Mouse (Mus musculus) layer of hippocampus, adult 11-12 months (tissue): ENCODE results near the gene Jmjd1c.
A peak's percentile ranks its signal among the peaks of the same experiment; 100 is the strongest.

Experiments
- DNase-seq: peaks from one replicate; pipeline ENCODE4 v3.0.0; 2022; ENCODE audit warnings: low spot score

The Jmjd1c gene

GRCm38 (mm10) chr10:67095798-67096620 lies at the start of gene Jmjd1c:
Jmjd1c (plus strand) TSS chr10:67096125.
- peak; percentile 83 for DNase-seq

DNA sequence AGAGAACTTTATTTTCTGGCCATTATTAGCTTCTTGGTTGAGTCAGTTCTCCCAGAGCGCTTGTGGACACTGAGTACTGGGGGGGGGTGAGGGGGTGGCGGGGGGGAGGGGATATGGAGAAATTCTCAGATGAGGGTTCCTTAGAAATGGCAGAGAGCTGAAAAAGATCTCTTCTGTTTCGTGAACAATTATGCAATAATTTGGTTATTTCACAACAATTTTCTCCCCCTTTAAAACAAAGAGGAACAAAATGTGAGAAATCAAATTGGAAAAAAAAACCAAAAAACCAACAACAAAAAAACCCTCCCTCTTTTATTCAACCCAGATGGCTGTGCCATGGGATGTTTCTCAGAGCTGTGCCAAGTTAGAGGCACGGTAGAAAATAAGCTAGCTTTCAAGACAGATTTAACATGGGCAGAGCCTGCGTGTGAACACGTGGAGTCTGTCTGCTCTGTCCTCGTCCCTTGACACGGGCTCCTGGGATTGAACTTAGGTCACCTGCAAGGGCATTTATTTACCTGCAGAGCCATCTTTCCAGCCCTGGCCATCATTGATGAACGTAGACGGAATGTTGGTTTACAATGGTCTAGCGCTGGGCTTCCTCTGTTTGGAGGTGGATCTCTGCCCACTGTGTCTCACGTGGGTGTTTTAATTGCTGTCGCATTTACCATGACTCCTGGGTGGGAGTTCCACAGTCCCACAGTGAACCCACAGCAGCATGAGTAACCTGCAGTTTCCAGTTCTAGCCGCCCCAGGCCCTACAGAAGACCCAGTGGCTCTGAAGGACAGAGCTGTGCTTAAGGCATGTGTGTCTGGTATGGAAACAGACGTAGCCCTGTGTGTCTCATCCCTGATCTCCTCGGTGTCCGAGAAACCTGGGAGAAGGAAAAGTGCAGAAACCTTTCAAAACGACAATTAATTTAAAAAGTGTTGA lies 47.9 kb upstream of the Jmjd1c start:
- DNase-seq: peak; percentile 42

GRCm38 (mm10) chr10:67048871-67049615 lies 46.9 kb upstream of the Jmjd1c start:
- DNase-seq: no peak

DNA sequence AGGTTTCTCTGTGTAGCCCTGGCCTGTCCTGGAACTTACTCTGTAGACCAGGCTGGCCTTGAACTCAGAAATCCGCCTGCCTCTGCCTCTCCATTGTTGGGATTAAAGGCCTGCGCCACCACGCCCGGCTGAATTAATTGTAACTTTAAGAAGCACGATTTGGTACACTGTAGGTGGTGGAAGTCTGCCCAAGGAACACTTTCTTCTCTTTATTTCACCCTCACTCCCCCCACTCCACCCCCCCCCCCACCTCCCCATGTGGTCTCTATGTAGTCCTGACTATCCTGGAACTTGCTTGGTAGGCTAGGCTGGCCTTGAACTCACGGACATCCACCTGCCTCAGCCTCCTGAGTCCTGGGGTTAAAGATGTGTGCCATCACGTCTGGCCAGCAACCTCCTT lies 46.3 kb upstream of the Jmjd1c start:
- no peak for DNase-seq

DNA sequence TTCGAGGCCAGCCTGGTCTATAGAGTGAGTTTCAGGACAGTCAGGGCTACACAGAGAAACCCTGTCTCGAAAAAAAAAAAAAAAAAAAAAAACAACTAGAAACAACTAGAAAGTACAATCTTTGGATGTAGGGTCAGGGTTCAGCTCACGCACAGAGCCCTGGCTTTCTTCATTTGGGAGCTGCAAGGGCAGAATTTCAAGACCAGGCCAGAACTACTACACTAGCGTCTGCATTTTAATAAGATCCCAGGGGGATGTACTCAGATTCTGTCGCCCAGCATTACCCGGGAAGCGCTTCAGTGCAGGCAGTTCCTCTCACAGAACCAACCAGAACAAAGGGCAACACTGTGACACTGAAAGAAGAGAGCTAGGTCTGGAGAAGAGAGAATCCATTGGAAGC lies 45.2 kb upstream of the Jmjd1c start:
- no peak for DNase-seq

- DNase-seq: no peak
Observed at GRCm38 (mm10) chr10:67051466-67051865, 44.5 kb upstream of the Jmjd1c start.

- no peak for DNase-seq
Observed at GRCm38 (mm10) chr10:67052429-67052828, 43.5 kb upstream of the Jmjd1c start.

DNA sequence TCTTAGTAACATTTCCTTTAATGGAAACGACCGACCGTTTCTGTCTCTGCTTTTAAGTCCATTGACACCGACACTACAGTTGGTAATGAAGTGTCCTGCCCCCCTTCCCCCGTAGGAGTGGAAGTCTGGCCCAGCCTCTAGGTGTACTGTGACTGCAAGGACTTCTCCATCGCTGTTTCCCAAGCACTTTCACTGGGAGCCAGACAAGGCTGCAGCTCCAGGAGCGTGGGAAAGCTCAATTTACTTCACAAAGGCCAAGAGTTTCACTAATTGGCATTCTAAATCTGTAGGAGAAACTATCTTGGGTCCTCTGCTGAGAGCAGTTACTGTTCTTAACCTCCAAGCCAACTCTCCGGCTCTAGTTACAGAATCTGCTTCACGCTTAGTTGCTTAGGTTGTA lies 42.5 kb upstream of the Jmjd1c start:
- DNase-seq: no peak

GRCm38 (mm10) chr10:67055867-67056856 lies 39.8 kb upstream of the Jmjd1c start:
- no peak for DNase-seq

DNA sequence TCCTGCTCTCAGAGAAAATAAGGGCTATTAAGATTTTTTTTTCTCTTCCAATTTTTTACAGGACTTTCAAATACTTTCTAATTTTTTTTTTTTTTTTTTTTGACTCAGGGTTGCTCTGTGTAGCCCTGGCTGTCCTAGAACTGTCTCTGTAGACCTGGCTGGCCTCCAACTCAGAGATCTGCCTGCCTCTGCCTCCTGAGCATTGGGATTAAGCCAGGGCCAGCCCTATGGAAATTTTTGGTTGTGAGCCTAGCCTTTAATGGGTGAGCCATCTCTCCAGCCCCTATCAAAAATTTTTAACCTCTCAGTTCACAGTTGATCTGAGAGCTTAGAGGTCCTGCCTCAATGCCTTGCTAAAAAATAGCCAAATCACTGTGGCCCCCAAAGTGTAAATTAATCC lies 38.7 kb upstream of the Jmjd1c start:
- DNase-seq: no peak

- no peak for DNase-seq
Observed at GRCm38 (mm10) chr10:67057696-67058095, 38.2 kb upstream of the Jmjd1c start.

DNA sequence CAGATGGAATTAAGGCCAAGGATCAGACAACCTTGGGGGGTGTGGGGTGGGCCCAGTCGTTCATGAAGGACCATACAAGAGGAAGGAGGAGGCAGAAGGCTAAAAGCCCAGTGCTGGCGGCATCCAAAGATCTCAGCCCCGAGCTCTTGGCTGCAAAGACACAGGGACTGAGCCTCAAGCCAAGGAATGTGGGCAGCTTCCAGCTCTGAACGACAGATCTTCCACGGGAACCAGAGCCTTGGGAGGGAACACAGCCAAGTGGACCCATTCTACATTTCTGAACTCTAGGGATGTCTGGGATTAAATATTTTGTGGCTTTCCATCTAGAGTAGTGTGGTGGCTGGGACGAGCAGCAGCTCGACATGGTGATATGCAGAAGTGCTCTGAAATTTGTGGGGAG lies 37.6 kb upstream of the Jmjd1c start:
- no peak for DNase-seq

DNA sequence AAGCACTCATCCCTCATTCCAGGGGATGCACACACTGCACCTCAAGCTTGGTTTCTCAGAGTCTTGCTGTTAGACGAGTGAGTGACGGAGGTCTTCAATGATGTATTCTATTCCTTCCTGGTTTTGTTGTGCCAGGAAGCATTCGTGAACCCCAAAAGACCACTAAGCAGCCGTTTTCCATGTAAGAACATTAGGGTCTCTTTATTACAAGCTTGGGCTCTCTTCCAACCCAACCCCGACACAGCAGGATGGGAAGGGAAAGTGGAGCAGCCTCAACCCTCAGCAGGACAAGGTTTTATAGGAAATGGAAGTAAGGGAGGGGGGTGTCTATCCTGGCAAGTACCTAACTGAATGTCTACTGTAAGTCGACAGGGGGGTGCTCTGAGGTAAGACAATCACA lies 37.2 kb upstream of the Jmjd1c start:
- no peak for DNase-seq

- DNase-seq: peak; percentile 66
Observed at GRCm38 (mm10) chr10:67061367-67061801, 34.5 kb upstream of the Jmjd1c start.

DNA sequence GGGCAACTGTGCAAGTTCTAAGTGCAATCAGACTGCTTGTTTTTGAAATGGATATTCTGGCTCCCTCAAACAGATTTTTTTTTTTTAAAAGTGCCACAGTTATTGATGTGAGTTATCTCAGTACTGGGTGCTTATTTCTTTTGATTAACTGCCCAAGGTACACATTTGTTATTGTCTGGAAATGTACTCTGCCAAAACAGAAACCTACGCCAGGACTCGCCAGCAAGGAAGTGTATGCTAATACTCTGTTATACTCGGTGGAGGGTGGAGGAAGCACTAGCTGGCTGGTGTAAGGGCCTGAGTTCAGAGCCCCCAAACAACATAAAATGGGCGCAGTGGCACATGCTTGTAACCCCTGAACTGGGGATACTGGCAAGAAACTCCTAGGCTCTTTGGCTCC lies 34.1 kb upstream of the Jmjd1c start:
- DNase-seq: no peak

DNA sequence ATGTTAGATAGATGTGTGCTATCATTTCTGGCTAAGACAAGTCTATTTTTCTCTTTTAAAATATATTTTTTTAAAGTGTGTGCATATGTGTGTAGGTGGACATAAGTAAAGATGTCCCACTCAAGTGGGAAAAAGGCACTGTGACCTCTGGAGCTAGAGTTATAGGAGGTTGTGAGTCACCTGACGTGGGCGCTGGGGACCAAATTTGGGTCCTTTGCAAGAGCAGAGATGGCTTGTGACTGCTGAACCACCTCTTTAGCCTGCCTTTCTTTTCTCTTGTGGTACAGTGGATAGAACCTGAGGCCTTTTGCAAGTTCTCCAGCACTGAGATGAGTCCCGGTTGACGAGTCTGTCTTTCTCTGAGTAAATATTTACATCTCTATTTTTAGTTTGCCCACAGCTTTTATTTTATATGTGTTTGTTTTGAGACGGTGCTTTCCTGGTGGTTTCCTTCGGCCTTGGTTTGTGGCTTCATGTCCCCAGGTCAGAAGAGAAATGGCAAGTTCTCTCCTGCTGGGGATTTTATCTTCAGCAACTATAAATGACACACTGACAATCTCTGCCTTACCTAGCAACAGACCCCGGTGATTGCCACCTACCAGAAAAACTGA lies 30.5 kb upstream of the Jmjd1c start:
- DNase-seq: no peak

GRCm38 (mm10) chr10:67065927-67066326 lies 30.0 kb upstream of the Jmjd1c start:
- no peak for DNase-seq

- no peak for DNase-seq
Observed at GRCm38 (mm10) chr10:67066421-67066820, 29.5 kb upstream of the Jmjd1c start.

DNA sequence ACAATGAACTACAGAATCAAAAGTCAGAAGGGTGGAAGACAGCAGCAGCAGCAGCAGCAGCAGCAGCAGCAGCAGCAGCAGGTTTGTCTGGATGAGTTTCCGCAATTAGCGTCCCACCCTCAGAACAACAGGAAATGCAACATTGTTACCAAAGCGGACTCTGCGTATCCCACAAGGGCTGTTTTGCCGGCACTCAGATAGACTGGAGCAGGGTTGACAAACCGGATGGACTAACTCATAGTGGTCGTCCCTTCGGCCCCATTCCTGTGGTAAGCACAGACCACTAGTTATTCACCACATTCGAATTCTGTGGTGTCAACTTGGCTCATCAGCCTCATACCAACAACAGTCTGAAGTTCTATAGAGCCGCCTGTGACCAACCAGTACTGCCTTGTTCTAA lies 26.9 kb upstream of the Jmjd1c start:
- DNase-seq: no peak

- no peak for DNase-seq
Observed at GRCm38 (mm10) chr10:67071389-67071788, 24.5 kb upstream of the Jmjd1c start.

GRCm38 (mm10) chr10:67071884-67072283 lies 24.0 kb upstream of the Jmjd1c start:
- no peak for DNase-seq
